Mouse (Mus musculus): Measurements from ENCODE around the gene Celf2. TPM values are rescaled to one million over a fixed set of nuclear protein-coding genes. Genes with fewer than 3 reads are reported as not detected.

Celf2 gene
- total and polyA plus RNA-seq, 3 experiments, result 20.1 to 47.6 (median 45.5) TPM

GRCm38 (mm10) chr2:6497636-6498035 lies 1011.7 kb downstream of the Celf2 start:
- no peak for DNase-seq

- DNase-seq, result no peak
Observed at GRCm38 (mm10) chr2:6493886-6494285, 1015.5 kb downstream of the Celf2 start.

GRCm38 (mm10) chr2:6490870-6491269 lies 1018.5 kb downstream of the Celf2 start:
- no peak for DNase-seq

GRCm38 (mm10) chr2:6490076-6490475 lies 1019.3 kb downstream of the Celf2 start:
- DNase-seq, result no peak
